Mouse (Mus musculus) adrenal gland, adult 18-20 months (tissue): ENCODE data around the gene Tnfrsf25. TPM values are rescaled to one million over a fixed set of nuclear protein-coding genes. Genes with fewer than 3 reads are reported as not detected.
A peak's percentile ranks its signal among the peaks of the same experiment; 100 is the strongest.

ENCODE experiments used
- DNase-seq, 2 experiments: peaks; one replicate each; pipeline ENCODE4 v3.0.0; 2021 to 2022; ENCODE audit warnings: low spot score in 2 of 2
- total RNA-seq, 2 experiments: library from RNA; stranded (reverse); gene quantifications; 1 replicate in 1 of 2; 2 replicates in 1 of 2; pipeline ENCODE4 v1.2.3; 2021

The Tnfrsf25 gene
- total RNA-seq, 2 experiments from 2014 or later, result 1.3 to 2.8 TPM

DNA sequence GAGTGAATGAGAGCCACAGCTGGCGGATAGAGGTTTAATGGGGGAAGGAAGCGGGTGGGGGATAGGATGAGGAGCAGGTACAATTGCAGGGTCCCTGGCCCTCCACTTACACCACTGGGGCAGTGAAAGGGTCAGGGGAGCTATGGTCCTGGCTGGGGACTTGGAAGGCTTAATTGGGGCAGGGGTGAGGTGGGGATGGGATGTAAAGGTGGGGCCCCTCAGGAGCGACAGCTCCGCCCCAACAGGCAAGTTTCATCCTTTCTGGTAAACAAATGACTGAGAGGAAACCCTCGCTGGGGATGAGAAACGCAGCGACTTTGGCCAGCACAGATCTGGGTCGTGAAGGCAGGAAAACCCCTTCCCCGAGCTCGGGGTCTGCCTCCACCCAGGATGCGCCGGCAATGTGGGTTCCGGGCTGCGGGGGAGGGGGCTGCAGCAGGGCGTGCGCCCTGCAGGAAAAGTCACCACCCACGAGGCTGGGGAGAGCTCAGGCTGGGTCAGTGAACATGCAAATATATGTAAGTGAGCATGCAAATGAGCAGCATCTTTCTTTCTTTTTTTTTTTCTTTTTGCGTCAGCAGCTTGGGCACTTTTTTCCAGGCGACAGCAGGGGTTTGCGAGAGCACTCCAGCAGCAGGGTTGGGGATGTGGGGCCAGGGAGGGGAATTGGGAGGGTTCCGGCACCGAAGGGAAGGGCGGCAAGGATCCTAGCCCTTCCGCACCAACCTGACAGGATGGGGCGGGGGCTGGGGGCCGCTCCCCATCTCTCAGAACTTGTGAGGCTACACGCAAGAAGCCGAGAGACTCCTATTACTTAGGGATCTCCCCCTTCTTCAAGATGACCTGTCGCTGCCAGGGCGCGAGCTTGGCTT, 4.8 kb downstream of the Tnfrsf25 start:
- DNase-seq, result no peak

DNA sequence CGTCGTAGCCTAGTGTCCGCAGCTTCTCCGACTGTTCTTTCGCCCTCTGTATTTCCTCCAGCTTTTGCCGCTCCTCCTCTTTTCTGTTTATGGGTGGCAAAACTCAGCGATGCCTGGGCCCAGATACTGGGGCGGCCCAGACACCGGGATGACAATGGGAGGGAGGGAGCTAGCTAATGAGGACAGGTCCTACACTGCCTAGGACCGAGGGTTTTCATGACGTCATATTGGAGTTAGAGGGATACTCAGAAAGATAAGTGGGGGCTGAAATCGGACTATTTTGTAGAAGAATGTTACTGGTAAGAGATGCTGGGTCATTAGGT, 5.4 kb downstream of the Tnfrsf25 start:
- DNase-seq, result no peak

DNA sequence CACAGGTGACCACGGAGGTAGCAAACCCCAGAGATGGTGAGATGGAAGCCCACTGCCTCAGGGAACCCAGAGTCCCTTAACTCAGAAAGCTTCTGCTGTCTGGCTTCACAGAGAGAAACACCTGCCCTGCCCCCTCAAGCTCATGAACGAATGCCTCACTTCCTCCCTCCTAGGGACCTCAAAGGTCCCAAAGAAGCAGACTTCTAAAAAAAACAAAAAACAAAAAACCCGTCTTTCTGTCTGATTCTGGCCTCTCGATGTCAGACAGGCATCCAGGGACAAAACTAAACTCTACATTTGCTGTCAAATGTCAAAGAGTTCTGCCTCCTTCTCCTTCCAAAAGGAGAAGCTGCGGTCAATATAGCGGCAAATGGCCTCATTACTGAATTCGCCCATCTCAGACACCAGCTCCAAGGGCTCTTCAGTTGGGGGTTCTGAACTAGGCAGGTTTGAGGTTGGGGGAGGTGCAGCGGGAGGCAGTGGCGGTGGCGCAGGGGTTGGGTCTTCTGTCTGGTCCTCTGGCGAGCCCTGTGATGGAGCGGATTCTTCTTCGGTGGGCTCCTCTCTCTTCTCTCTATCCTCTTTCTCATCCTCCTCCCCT, 8.7 kb downstream of the Tnfrsf25 start:
- no peak for DNase-seq

DNA sequence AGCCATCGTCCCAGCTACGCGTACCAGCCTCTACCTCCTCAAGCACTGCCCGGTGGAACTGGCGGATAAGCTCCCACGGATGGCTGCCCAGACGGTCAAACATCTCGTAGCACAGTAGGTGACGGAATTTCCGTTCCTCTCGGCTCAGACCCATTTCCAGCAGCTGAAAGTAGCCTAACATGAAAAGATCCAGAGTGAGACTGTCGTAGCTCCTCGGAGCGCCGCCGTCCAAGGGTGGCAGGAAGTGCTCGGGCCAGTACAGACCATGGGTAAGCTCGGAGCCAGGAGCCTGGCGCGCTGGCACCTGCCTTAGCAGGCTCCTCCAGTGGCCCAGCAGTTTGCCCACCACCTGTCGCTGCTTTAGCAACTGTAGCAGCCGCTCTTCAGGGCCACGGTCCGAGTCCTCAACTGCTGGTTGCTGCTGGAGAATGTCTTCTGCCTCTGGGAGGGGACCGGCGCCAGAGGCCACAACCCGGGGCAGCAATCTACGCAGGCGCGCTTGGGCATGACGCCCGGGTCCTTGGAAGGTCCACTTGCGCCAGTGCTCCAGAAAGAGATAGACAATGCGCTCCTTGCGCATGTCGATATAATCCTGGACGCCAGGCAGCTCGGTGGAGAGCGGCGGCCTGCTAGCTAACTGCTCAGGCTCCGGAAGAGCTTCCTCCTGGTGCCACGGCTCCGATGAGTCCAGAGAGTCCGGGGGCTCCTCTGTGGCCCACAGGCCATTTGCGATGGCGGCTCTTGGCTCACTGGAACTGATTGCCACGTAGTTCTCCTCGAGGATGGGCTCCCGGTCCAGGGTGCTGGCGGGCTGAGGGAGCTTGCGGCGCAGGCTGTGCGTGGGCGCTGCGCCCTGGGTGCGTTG, 9.7 kb downstream of the Tnfrsf25 start:
- DNase-seq, result peak; percentile 32 to 53

DNA sequence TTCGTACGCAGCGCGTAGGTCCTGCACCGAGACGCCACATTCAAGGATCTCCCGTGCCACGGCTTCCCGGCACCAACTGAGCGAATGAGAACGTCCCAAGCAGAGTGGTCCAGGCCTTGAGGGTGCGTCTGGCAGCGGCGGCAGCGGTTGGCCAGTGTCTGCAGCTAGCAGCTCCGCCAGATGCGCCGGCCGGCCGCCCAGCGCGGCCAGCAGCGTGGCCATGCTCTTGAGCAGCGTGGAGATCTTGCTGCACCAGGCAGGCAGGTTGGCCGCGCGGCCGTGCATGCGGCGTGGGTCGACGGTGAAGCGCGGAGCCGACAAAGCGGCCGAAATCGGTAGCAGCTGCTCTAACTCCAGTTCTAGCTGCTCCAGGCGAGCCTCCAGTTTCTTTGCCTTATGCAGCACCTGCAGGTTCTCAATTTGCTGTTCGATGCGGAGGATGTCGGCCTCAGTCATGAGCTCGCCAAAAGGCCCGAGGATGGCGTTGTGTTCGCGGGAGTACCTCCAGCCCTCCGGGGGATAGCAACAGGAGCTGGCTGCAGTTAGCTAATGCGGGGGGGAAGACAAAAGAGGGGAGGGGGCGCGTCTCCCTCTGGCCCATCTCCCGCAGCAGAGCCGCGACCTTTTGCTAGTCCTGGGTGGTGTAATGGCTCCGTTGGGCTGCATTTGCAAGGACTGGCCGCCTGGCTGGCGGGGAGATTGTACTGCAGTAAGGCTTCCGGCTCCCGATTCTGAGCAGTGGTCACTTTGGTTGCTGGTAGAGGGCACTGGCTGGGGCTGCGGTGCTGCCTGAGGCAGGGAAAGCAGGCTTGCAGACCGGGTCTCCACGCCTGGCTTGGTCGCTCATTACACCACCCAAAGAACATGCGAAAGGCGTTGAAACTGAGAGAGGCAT, 10.5 kb downstream of the Tnfrsf25 start:
- DNase-seq, result no peak

DNA sequence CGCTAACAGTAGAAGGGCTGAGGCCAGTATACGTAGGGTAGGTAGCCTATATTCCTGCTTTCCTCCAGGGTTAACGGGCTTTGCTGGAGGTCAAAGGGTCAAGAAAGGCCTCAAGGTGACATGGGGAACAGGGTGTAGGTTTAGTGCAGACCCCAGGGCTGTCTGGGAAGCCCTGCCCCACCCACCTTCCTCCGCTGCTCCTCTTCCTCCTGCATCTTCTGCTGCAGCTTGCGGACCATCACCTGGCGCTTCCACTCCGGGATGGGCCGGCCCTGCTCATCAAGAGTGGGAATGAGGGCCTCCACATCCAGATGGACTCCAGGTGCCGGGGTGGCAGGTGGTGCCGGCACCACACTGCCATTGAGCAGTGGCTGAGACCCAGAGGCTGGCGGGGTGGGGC, 12.2 kb downstream of the Tnfrsf25 start:
- no peak for DNase-seq

DNA sequence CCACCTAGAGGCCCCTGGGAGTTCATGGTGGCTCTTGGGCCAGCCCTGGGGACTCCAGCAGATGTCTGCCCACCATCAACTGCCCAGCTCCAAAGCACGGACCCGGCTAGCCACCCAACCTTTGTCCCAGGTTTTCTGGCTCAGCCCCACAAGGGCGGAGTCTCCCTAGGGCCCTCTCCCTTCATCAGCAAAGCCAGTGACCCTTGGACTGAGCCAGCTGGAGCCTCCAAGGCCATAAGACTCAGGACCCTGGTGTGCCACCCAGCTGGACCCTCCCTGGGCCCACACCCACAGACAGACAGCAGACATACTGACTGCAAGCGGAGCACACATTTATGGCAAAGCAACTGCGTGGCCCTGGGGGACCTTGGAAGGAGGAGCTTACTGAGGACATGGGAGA, 13.1 kb downstream of the Tnfrsf25 start:
- DNase-seq, result no peak

DNA sequence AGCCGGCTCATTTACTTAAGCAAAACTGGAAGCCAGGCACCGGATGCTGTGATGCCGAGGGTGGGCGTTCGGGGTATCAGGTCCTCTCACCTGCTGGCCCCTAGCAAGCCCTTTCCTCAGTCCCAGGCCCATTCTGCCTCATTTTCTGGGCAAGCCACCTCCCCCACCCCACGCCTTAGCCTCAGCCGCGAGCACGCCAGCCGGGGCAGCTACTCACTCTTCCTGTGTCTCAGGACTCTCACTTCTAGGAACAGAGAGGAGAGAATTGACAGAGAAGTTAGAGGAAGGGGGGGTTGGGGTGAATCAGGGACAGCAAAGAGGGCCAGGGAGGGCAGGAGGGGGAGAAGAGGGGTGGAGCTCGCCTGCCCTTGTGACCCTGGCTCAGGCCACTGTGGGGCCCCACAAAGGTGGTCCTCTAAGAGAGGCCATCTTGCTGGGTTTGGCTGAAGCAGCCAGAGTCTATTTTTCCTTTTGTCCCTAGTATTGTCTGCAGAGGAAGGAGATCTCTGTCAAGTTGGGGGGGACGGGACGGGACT, 13.7 kb downstream of the Tnfrsf25 start:
- no peak for DNase-seq

DNA sequence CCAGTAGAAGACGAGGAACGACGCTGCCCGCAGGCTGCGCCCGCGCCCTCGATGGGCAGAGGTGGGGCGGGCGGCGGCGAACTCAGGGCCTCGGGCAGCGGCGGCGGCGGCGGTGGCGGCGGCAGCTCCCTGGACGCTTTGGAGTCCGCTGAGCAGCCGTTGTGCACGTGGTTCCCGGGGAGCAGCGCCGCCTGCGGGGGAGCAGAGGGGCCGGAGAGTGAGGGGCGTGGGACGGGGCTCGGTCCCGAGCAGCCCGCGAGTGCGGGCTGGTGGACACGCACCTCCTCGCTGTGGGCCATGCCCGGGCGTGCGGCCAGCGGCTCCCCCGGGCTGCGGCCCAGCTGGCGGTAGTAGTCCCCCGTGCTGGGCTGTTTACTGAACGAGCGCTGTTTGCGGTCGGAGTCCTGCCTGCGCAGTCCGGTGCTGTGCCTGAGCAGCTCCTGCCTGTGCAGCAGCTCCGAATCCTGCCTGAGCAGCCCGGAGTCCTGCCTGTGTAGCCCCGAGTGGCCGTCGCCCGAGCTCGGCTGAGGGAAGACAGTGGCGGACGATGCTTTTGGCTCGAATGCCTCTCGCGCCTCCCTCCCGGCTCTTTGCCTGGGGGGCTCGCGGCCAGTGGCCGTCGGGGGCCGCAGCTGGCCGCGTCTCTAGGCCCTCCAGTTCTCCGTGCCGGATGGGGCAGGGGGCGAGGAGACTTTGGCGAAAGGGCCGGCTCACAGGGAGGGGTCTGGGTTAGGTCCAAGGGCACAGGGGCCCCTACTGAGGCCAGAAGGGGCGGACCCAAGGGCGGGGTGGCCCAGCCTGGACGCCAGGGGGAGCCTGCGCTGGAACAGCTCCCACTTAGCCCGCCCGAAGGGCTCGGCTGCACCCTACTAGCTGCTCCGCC, 15.3 kb downstream of the Tnfrsf25 start:
- peak; percentile 49 for DNase-seq

DNA sequence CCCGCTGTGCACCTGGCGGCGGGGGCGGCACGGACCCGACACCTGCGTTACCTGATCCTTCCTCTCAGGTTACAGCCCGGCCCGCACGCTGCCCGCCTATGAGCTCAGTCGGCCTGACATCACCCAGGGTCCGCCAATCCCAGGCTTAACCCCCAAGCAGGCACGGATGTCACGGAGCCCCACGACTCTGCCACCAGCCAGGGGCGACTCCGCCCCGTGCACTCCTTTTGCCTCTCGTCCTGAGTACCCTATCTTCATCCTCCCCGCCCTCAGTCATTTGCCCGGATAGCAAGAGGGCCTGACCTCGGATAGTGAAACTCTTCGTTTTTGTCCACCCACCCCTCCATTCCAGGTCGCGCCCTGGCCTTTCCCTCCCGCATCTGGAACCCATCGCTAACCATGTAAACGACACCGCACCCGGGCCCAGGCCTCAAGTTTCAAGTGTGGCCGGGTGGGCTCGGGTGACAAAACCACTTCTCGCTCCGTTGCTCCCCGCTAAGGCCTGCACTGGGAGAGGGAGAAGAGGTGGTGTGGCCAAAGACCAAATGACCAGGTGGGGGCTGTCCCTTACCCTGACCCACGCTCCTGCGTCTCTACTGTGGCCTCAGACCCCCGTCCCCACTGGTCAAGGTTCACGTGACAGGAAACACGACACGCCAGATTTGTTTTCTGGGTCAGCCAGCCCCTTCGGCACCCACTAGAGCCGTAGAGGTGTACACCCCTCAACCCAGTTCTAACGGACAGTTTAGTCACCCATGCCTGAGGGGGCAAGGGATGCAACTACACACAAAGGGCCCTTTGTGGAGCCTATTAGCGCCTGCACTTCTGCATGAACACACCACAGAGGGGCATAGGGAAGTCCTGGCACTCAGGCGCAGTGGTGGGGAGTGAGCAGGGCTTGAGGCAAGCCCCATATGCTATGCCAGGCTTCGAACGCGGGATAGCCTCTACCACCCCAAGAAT, 16.4 kb downstream of the Tnfrsf25 start:
- DNase-seq, result no peak

DNA sequence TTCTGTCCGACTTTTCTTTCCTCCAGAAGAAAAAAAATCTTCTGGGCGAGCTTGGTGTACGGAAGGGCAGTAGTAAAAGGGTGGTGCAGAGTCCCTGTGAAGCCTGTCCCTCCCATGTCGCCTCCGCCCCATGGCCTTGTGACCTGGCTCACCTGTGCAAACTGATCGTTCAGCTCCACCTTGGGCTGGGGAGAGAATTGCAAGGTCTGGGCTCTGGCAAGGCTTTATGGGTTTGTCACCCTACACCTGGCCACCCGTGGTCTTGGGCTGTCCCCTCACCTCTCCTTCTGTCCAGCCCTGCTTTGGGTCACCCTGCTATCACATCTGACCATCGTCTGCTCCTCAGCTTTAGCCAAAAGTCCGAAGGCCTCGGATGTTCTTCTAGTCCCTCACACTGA, 17.0 kb downstream of the Tnfrsf25 start:
- DNase-seq, result no peak

DNA sequence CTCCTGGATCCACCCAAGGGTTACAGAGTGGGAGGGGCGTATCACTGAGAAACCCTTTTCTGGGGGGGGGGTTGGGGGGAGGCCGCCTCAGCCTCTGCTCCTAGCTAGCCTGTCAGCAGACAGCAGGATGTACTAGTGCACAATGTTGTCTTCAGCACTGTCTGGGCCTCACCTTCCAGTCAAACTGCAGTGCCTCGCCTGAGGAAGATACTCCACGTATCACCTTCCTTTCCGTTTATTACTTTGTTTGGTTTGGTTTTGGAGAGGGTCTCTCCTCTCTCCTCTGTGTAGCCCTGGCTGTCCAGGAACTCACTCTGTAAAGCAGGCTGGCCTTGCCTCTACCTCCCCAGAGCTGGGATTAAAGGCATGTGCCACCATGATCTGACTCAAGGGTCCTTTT, 17.5 kb downstream of the Tnfrsf25 start:
- DNase-seq, result no peak

DNA sequence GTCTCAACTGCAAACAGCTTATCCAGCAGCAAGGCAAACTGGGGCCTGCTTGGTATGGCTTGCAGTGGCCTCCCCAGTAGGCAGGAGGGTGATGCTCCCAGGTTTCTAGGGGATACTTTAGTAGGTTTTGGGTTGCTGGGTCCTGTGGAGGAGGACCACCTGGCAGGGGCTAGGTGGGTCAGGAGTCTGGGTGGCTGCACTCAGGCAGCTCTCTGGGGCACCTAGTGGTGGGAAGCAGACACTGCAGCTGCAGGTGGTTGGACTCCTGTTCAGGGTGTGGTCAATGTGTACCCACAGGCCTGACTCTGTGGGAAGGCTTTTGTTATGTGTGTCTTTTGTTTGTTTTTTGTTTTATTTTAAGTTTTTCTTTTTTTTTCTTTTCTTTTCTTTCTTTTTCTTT, 18.8 kb downstream of the Tnfrsf25 start:
- peak in 1 of 2 experiments; percentile 36 for DNase-seq

DNA sequence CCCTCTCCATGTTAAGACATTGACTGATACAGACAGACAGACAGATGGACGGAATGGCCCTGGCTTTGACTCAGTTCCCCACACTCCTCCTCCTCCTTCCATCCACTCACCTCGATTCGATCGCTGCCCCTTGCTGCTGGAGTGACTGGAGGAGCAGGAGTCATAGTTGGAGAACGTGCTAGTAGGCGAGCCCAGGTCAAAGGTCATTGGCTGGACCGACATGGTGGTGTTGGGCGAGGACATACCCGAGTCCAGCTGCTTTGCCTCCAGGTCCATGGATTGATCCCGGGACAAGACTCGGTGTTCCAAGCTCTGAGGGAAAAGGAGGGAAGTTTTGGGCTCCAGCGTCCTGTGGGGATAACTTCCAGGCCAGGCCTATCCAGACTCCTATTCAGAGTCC, 19.6 kb downstream of the Tnfrsf25 start:
- no peak for DNase-seq

DNA sequence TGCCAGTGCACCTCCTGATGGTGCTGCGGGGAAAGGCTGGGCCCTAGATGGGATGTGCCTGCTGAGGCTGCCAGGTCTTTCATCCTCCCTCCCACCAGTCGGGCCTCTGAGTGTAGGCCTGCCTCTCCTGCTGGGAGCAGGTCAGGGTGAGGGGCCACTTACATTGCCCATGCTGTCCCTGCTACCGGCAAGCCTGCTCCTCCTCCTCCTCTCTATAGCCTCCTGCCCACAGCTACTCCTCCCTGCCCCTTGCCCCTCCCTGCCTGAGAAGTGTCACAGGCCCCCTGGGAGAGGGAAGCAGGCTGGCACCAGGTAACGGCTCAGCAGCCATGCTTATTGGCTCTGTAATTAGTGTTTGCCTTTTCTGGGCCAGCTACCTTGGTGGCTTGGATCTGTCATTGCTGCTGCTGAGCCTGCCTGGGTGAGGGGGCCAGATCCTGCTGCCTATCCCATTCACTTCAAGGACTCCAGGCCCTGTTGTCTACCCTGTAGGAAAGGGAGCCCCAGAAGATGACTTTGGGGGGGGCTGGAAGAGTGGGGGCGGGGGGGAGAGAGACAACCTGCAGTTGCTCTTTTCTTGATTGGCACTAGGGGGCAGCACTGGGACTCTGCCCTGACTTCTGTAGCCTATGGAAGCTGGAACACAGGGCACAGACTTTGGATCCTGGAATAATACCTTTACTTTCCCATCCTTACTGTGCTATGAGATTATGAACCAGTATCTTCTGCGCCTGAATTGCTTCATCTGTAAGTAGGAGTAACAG, 20.6 kb downstream of the Tnfrsf25 start:
- DNase-seq, result no peak

DNA sequence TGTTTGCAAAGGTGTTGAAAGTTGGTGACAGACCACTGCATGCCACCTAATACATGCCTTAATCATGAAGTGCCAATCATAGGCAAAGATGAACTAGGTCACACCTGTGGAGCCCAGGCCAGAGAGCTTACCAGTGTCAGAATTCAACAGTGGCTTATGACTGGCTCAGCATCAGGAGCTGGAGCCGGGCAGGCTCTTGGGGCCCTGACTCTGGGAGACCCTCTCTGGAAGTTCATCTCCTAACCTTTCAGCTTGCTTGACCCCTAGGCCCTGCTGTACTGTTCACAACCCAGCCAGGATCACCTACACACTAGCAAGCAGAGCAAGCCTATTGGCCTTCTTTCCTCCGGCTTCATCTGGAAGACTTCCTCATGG, 21.1 kb downstream of the Tnfrsf25 start:
- no peak for DNase-seq

DNA sequence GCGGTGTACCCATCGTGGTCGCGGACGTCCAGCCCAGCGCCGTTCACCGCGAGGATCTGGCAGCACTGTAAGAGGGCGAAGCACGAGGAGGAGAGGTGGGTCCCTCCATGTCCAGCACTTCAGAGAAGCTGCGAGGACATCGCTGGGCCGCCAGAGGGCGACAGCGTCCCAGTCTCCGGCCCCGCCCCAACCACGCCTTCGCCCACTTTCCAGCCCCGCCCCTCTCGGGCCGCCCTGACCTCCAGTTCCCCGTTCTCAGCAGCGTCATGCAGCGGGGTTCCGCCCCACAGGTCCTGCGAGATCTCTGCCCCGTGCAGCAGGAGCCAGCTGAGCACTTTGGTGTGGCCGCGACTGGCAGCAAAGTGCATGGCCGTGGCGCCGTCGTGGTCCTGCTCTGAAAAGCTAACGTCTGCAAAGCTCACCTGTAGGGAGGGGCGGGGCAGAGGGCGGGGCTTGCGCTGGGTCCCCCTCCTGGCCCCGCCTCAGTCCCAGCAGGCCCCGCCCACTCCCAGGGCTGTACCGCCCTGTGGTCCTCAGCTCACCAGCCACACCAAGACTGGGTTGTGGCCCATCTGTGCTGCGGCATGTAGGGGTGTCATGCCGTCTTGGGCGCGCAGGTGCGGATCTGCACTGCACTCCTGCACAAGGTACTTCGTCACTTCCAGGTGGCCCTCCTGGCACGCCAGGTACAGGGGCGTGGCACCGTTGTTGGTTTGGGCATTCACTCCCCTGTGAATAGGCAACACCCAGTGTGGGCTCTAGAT, 22.9 kb downstream of the Tnfrsf25 start:
- peak; percentile 88 to 91 for DNase-seq
